Mouse (Mus musculus): ENCODE measurements around the gene Cfap97d2.

GRCm38 (mm10) chr8:13688461-13688860, 17.2 kb upstream of the Cfap97d2 start:
- TF ChIP-seq E2F4 (IDR thresholded peaks at IDR 0.05; ENCODE audit: insufficient read depth): no peak
- no peak for TF ChIP-seq USF1 (IDR thresholded peaks at IDR 0.05; ENCODE audit: low read depth)
- TF ChIP-seq MAX (IDR thresholded peaks at IDR 0.05; ENCODE audit: low read depth): no peak
